Mouse (Mus musculus) kidney, adult 8-10 months (tissue): ENCODE results near the gene Slc18b1.
A peak's percentile ranks its signal among the peaks of the same experiment; 100 is the strongest.

Source experiments
- DNase-seq, 2 experiments: peaks; one replicate each; pipeline ENCODE4 v3.0.0; 2022

The Slc18b1 gene

GRCm38 (mm10) chr10:23811635-23812437, 15.1 kb downstream of the Slc18b1 start:
- DNase-seq = peak in 1 of 2 experiments; percentile 79

- no peak for DNase-seq
Observed at GRCm38 (mm10) chr10:23812438-23812759, 15.6 kb downstream of the Slc18b1 start.

- DNase-seq = no peak
Observed at GRCm38 (mm10) chr10:23812852-23813766, 16.3 kb downstream of the Slc18b1 start.

DNA sequence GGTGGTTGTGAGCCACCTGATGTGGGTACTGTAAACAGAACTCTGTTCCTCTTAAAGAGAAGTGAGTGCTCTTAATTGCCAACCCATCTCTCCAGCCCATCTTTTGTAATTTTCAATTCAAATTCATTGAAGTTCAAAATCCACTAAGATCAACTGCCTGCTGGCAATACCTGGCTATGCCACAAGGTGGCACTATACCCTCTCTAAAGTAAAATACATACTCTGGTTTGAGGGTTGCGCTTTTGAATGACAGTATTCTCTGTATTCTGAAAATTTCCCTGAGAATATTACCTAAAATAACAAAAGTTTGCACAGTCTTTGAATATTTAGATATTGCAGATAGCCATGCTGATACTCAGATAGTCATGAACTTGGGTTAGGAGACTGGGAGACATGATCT, 18.4 kb downstream of the Slc18b1 start:
- peak; percentile 49 to 79 for DNase-seq

GRCm38 (mm10) chr10:23816241-23816640, 19.5 kb downstream of the Slc18b1 start:
- DNase-seq = no peak

GRCm38 (mm10) chr10:23826516-23826915, 29.7 kb downstream of the Slc18b1 start:
- DNase-seq = no peak

- peak; percentile 35 to 48 for DNase-seq
Observed at GRCm38 (mm10) chr10:23836003-23836964, 39.5 kb downstream of the Slc18b1 start.

DNA sequence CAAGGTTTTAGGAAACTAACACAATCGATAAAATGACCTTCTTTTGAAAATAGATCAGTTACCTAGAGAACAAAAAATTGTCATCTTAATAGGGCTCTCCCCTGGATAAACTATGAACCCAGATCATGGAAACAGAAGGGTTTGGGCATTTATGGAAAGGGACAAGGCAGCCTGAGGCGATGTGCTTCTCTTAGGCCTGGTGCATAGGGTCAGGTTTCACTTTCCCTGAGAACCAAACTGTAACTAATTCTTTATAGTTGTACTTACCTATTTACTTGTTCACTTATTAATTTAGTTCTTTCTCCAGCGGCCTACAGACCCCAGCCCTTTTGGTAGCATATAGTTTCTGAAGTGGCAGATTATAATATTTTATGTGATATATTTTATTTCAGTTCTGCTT, 40.3 kb downstream of the Slc18b1 start:
- no peak for DNase-seq

DNA sequence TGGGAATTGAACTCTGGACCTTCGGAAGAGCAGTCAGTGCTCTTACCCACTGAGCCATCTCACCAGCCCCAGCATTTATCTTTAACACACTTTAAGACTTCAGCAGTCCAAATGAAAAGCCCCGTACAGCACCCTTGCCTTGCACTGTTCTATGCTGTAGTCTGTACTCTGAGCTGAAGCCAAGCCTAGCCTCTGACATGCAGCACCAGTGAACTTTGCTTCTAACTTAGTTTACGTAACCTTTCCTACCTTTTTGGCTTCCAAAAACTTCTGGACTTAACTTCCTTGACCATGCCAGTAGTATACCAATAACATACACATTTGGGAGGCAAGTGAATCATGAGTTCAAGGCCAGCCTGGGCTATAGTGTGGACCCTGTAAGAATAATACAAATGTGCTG, 42.1 kb downstream of the Slc18b1 start:
- DNase-seq = peak; percentile 17 to 18

- no peak for DNase-seq
Observed at GRCm38 (mm10) chr10:23839368-23839767, 42.6 kb downstream of the Slc18b1 start.

- DNase-seq = no peak
Observed at GRCm38 (mm10) chr10:23840496-23840895, 43.7 kb downstream of the Slc18b1 start.

DNA sequence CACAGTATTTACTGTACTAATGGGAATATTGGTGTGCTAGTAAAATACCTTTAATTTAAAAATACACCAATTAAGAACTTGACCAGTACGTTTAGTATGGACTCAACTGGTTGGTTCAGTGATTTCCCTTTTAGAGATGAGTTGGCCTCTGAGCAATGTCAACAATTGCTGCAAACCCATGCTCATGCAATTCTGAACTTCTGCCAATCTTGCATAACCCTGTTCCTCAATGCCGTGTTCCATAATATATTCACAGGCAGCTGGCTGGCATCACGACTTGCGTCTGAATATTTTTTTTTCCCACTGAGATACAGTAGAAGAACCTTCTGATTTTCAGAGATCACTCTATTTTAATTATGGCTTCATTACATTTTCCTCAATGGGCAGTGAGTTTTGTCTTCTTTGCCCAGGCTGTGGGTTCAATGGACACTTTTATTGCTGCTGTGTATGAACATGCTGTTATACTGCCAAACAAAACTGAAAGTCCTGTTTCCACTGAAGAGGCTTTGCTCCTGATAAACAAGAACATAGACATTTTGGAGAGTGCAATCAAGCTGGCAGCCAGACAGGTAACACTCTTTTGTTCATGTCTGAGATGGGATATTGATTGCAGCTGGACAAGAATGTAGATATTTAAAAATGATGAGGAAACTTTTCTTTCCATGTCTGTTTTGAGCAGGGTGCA, 54.6 kb downstream of the Slc18b1 start, which contains the start of gene Vnn3:
TSS of gene Vnn3 (plus strand) at position 235 of the 685 bp plus-strand sequence.
- DNase-seq = no peak

DNA sequence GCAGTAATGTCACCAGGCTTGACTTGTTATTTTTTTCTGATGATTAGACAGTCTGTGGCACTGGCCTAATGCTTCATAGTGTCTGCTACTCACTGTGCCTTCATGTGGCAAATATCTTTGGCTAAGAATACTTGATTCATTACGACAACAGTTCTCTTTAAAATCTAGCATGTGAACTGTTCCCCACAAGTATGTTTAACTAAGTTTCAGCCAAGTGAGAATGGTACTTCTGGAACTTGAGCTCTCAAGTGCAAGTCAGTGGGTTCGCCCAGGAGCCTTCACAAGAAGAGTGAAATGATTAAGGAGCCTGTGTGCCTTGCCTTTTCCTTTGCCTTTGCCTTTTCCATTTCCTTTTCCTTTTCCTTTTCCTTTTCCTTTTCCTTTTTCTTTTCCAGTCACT, 55.3 kb downstream of the Slc18b1 start:
- DNase-seq = no peak

GRCm38 (mm10) chr10:23864362-23865312, 67.9 kb downstream of the Slc18b1 start:
- no peak for DNase-seq
